Mouse (Mus musculus): ENCODE data around the gene Gm10197. TPM values are rescaled to one million over a fixed set of nuclear protein-coding genes. Genes with fewer than 3 reads are reported as not detected.

The Gm10197 gene
- total RNA-seq, 4 experiments from 2014 or later, result not detected

DNA sequence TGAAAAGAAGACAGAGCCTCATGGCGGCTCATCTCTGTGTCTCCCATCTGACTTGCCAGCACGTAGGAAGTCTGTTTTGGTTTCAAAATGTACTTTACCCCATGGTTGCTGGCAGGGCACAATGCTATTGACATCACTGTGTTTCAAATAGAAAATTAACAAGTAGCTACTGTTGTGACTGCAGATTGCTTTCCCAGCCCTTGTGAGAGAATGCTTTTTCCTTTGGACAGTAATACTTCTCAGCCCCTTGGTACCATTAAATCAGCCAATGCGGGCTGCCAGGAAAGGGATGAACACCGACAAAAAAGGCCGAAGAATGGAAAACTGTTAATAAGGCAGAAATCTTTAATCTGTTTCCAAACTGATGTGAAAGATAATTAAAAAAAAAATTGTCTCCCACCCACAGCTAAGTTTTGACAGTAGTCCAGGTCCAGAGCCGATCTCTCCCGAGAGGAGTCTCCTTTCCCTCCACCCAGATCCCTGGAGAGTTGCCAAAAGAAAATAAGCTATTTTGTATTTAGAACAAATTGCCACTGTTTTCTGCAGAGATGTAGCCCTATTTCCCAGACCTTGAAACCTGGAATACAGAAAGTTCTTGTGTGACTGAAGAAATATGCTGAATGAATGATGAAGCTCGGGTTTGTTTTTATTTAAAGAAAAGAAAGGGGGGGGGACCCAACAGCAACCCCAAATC is 11.2 kb downstream of the Gm10197 start:
- DNase-seq (ENCODE audit: low spot score in 2 of 2), result no peak

DNA sequence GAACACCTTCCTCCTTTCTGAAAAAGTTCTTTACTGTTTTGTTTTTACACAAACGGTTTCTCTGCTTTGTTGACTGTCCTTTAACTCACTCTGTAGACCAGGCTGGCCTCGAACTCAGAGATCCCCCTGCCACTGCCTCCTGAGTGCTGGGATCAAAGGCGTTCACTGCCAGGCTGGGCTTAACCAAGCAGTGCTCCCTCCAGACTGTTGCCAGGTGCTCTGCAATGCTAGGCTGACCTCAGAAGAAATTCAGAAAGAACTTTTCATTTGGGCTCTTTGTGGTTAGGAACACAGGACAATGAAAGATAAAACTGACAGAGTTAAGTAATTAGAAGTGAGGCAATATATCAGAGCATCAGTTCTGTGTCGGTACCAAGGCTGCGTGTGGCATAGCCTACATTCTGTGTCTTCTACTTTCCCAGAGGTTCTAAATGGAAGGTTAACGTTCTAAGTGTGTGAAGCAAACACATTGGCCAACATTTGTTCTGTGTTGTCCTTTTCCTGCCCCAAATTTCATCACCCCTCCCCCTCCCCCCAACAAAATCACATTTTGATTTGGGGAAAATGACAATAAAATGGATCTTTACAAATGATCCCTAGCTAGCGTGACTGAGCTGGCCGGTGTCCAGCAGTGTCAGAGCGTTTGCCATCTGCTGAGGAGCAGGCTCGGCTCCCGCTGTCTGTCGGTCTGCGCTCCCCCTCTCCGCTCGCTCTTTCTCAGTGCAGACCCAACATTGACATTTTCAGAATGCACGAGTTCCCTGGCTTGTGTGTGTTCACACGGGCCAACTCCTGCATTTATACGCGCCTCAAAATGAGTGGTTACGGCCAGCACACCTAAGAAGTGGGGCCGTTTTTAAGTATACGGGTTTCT is 12.2 kb downstream of the Gm10197 start:
- peak in 1 of 2 experiments; percentile 46 for DNase-seq (ENCODE audit: low spot score in 2 of 2)

DNA sequence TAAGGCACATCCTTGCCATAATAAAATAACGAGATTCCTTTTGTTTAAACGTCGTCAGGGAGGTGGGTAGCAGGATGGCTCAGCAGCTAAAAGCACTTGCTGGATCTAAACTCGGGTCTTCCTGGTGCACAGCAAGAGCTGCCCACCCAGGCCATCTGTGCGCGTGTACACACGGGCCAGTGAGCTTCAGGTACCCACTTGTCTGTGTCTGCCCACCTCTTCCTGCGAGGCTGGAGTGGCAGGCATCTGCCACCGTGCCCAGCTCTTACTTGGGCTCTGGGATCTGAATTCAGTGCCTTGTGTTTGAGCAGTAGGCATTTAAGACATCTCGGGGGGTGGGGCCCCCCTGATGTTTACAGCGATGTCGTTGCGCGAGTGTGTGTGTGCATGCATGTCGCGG is 16.5 kb downstream of the Gm10197 start:
- no peak for DNase-seq (ENCODE audit: low spot score in 2 of 2)

DNA sequence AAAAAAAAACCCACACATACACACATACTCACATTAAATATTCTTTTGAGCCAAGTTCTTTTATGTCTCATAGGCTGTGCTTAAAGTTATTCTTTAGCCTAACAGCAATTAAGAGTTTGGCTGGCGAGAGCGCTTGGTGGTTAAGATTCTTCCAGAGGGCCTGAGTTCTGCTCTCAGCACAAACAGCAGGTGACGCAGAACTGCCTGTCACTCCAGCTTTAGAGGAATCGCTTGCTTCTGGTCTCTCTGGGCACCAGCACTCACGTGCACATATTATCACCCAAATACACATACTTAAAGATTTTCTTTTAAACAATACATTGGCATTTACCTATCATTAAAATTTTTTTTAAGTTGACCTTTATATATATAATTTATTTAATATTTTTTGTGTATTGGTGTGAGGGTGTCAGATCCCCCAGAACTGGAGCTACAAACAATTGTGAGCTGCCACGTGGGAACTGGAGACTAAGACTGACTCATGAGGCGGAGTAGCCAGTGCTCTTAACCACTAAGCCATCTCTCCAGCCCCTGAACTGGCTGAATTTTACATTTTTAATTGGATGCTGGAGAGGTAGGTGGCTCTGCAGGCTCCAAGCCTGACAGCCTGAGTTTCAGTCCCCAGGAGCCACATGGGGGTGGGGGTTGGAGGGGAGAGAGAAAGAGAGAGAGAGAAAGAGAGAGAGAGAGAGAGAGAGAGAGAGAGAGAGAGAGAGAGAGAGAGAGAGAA is 17.1 kb downstream of the Gm10197 start:
- no peak for DNase-seq (ENCODE audit: low spot score in 2 of 2)

DNA sequence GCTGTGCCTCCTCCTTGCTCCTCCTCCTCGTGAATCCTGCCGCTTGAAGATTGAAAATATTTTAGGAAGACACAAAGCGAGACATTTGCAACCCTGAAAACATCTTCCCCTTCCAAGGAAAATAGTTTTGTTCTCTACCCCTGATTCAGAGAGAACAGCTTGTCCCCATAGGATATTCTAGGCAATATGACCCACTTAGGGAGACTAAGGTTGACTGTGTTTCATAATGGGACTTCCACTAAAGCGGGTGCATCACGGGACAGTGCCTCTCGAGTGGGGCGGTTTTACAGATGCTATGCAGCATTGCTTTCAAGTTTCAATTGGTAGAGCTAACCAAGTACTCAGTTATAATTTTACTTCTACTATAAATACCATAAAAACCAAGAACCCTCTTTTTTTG is 17.7 kb downstream of the Gm10197 start:
- DNase-seq (ENCODE audit: low spot score in 2 of 2), result no peak

DNA sequence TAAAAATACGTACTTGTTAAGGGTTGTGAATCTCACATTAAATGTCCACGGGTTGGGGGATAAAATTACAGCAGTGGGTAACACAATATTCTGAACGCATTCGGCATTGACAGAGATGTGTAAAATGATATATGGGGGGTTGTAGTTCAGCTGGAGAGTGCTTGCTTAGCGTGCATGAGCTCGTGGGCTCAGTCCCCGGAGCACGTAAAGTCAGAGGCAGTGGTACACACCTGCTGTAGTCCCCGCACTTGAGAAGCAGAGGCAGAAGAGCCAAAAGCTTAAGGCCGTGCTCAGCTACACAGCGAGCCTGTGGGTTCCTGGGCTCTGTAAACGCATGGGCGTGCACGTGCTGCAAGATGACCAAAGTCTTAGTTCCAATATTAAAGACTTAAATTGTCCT is 25.8 kb downstream of the Gm10197 start:
- no peak for DNase-seq (ENCODE audit: low spot score in 2 of 2)

DNA sequence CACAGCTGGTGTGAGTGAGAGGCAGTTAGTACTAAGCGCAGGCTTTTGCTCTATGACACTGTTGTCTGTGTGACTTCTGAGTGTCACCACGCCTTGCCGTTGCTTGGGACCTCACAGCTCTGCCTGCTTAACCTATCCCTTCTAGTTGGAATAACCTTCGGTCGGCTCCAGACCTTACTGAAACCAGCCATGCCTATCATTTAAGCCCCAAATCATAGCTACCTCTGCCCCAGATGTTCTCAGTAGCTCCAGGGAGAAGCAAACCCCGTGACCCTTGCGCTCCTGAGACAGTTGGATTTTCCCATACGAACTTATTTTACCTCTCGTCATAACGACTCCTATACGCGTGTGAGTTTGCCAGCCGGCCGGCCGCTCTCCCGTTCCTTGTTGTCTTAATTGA is 27.5 kb downstream of the Gm10197 start:
- no peak for DNase-seq (ENCODE audit: low spot score in 2 of 2)

DNA sequence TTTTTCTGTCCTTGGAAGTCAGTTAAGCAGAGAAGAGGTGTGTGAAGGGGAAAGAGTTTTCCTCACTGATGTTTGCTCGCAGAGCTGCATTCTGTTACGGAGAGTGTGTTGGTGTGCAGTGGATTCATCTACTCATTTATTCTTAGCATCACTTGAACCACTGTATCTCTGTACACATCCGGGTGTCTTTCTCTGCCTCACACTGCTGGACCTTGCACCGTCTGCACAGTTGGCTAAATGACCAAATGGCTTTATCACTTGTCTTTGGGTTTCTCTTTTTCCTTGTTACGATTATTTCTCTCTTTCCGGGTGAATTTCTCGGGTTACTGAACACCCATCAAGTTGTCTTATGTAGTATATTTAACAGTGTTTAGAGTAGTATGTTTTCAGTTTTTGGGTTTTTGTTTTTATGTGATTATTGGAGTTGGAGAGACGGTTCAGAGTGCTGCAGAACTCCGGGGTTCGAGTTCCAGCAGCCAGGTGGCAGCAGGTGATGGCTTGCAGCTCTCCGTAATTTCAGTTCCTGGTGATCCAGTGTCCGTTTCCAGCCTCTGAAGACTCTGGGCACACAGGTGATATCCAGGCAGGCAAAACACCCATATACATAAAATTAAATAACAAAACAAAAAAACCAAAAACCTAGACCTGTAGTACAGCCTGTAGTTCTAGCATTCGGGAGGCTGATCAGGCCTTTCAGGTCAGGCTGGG is 28.2 kb downstream of the Gm10197 start:
- no peak for DNase-seq (ENCODE audit: low spot score in 2 of 2)

DNA sequence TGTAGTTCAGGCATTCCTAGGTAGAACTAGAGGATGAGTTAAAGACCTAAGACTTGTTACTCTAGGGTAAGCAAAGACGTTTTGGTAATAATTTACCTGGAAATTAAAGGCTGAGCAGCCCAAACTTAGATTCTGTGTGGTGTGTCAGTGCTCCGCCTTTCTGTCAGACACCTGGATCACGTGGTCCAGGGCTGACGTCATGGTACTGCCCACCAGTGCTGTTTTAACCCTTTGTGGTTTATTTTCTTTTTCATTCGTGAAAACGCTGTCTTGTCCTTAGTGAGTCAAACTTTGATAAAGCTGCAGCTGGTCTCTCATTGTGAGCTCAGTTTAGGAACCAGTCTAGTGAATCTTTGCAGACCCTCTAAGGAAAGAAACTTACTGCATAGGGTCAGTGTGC is 31.1 kb downstream of the Gm10197 start:
- DNase-seq (ENCODE audit: low spot score in 2 of 2), result no peak

DNA sequence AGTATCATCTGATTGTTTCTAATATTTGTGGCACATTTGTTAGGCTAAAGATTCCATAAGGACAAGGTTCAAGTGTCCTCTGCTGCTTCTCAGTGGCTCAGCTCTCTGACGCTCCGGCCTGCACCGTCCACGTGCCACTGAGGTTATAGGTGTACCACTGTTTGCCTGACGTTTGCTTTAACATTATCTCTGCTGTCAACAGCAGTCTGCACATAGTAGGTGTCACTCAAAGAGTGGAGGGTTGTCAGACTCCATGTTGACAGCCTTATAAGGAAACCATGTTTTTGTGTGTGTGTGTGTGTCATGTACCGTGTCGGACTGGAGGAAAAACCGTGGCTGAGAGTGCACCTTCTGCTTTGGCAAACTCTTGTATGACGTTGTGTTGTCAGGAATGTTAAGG is 36.3 kb downstream of the Gm10197 start:
- DNase-seq (ENCODE audit: low spot score in 2 of 2), result no peak

DNA sequence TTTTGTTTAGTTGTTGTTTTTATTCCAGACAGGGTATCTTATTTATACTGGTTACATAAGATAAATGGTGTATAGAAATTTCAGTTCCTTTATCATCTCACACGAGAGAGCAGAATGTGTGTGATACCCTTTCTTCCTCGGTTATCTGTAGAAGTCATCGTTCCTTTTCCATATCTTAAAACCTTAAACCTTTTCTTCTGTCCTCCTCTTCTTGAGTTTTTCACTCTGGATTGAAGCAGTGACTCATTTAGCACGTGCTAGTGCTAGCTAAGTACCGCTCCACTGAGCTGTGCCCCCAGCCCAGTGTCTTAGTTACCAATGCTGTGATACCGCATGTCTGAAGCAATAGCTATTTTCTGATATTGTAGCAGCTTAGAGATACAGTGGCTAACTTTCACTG is 37.8 kb downstream of the Gm10197 start:
- DNase-seq (ENCODE audit: low spot score in 2 of 2), result no peak

DNA sequence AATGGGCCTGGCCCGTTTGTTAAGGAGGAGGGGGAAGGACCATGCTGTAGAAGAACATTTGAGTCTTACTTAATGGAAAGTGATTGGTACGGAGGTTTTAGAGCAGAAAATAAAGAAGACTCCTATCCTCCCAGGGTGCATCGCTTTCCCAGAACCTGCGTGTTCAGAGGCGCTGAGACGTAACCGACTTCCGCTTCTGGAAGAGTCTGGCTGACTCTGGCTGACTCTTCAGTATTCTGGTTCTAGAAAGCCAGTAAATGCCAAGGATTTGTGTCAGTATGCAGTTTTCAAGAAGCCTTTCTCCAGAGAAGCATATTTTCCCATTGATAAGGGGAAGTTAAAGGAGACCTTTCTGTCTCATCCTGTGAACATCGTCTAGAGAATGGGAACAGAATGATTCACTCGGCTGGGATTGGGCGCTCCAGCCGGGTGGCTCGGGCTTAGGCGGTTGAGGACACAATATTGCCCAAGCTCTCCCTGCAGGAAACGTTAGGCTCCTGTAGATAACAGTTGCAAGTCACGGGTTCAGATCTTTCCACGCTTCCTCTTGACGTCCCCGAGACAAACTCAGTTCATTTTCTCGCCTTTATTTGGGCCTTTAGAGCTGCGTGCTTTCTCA is 39.6 kb downstream of the Gm10197 start:
- DNase-seq (ENCODE audit: low spot score in 2 of 2), result no peak

DNA sequence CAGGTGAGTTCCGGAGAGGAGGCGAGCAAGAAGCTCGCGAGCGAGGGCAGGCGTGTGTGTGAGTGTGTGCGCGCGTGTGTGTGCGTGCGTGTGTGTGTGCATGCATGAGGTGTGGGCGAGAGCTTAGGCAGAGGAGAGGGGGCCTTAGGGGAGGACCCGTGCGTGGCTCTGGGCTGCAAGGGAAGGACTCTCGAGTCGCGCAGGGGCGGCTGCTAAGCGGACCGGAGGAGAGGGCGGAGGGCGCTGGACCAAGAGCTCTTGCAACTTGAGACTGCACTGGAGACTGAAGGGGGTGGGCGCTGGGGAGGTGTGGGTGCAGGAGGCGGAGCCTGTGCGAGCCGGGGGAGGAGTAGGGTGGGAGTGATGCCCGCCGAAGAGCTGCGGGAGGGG is 41.6 kb downstream of the Gm10197 start:
- peak; percentile 63 to 81 for DNase-seq (ENCODE audit: low spot score in 2 of 2)

DNA sequence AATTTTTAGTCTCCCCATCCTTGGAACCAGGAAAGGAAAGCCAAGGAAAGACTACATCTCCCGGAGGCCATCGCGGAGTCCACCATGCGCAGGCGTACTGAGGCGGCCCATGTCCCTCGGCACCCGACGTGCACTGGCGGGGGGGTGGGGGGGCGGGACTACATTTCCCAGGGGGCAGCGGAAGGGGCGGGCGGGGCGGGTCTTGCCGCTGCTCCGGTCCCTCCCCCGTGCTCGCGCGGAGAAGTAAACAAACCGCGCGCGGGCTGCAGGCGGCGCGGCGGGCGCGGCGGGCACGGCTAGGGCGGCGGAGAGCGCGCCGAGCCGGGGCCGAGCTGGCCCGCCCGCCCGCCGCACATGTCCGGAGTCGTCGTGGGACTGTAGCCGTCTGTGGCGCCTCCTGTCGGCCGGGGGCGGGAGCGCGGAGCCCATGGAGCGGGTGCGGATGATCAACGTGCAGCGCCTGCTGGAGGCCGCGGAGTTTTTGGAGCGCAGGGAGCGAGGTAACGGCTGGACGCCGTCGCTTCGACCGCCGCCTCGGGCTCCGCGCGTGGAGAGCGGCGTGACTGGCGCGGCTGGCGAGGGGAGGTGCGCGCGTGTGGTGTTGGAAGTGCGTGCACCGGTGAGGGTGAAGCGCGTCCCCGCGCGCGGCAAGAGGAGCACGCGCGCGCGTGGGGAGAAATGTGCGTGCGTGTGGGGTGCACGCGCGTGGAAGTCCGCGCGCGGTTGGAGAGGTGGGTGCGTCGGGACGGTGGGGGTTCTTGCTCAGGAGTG is 42.2 kb downstream of the Gm10197 start:
- DNase-seq (ENCODE audit: low spot score in 2 of 2), result peak; percentile 91

DNA sequence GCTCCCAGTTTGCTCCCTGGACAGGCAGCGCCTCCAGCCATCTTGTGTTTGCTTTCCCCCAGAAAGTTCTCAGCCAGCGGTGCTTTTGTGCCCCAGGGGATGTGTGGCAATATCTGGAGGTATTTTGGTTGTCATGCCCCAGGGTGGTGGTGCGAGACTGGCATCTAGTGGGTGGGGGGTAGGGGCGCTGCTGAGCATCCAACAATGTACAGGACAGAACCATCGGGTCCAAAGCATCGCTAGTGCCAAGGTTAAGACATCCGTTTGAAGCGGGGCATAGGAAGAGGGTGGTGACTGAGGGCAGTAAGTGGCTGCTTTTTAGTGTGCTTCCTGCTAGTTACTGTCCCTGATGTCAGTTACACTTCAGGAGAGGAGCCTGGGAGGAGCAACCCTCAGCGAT is 43.5 kb downstream of the Gm10197 start:
- DNase-seq (ENCODE audit: low spot score in 2 of 2), result no peak

DNA sequence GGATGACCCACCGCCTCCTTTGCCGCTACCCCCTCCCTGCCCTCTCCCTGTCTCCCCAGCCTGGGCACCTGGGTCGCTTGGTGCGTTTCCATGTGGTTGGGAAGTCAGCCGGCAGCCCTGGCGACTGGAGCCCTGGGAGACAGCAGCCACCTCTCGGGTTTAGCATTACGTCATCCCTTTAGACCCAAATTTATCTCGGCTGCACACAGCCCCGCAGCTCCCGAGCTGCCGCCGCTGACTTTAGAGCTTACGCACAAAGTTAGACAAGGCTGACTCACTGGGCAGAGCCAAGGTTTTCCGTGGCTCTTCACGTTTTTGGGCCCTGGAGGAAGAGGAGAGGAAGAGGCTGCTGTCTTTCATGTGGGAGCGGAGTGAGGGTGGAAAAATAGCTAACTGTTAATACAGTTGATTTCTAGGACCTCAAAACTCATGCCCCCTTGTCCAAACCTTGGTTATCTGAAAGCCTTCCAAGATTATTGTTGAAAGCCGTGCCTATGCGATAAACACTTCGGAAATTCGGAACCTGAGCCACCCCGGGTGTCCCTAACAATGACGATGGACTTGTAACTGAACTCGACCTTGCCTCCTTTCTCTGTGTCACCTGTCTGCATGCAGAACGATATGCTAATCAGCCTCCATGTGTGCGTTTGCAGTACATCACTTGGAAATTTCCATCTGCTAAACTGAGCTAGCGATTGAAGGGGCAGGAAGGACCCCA is 45.8 kb downstream of the Gm10197 start:
- DNase-seq (ENCODE audit: low spot score in 2 of 2), result peak; percentile 57 to 74

DNA sequence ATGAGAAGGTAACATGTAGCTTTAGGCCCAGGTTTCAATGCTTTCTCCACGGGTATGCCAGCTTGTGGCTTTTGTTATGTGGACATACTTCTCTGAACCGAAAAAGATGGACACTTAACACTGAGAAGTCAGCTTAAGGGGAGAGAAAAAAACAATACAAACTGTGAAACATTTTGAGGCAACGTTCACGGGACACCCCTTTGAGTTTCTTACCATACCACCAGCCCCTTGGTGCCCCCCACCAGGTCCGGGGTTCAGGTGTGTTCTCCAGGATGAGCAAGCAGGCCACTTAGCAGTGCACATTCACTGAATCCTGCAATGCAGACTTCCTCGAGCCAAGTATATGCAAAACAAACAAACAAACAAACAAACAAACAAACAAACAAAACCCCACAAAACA is 46.7 kb downstream of the Gm10197 start:
- DNase-seq (ENCODE audit: low spot score in 2 of 2), result no peak

DNA sequence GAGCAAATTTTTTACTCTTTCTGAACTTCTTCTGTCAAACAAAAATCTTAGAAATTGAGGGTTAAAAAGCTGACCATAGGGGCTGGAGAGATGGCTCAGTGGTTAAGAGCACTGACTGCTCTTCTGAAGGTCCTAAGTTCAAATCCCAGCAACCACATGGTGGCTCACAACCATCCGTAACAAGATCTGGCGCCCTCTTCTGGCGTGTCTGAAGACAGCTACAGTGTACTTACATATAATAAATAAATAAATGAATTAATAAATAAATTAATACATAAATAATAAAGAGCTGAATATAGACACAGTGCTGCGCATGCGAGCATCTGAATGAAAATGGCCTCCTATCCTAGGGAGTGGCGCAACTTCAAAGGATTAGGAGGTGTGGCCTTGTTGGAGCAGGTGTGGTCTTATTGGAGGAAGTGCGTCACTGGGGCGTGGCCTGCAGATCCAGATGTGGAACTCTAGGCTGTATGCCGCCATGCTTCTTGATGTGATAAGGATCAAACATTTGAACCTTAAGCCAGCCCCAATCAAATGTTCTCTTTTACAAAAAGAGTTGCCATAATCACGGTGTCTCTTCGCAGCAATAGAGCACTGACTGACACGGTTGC is 49.0 kb downstream of the Gm10197 start:
- no peak for DNase-seq (ENCODE audit: low spot score in 2 of 2)

Data from gastrocnemius, adult 8-10 months (tissue).